Mouse (Mus musculus) G1E (cell line): ENCODE results near the gene Gnas. TPM values are rescaled to one million over a fixed set of nuclear protein-coding genes. Genes with fewer than 3 reads are reported as not detected.

Experiments used
- ATAC-seq: 2 replicates; pipeline ENCODE4 v1.8.0; 2016; ENCODE audit warnings: mild to moderate bottlenecking; ENCODE audit not compliant: insufficient number of reproducible peaks, poor library complexity, low FRiP score, severe bottlenecking; ENCODE audit errors: extremely low read depth
- DNase-seq: peaks from one replicate; pipeline ENCODE4 v3.0.0; 2012; ENCODE audit warnings: low spot score
- H3K27me3 ChIP-seq: 2 replicates; pipeline ENCODE4 v1.6.1; 2012; ENCODE audit warnings: mild to moderate bottlenecking, low read length, inconsistent platforms; ENCODE audit not compliant: insufficient read depth
- H3K36me3 ChIP-seq: replicated peaks from 2 replicates; pipeline ENCODE3; 2012; ENCODE audit warnings: mild to moderate bottlenecking, inconsistent platforms
- H3K4me1 ChIP-seq: 2 replicates; pipeline ENCODE4 v1.6.1; 2012; ENCODE audit warnings: low read depth, low read length, inconsistent platforms, mixed read lengths; ENCODE audit not compliant: insufficient read depth
- H3K4me3 ChIP-seq: 2 replicates; pipeline ENCODE4 v1.5.1; 2012; ENCODE audit warnings: low read depth, mild to moderate bottlenecking, inconsistent platforms, low read length, moderate library complexity, mixed read lengths
- H3K9me3 ChIP-seq: replicated peaks from 2 replicates; pipeline ENCODE4 v1.6.1; 2012; ENCODE audit warnings: inconsistent platforms
- CTCF ChIP-seq: IDR thresholded peaks from 2 replicates; pipeline ENCODE4 v1.5.1; 2012; ENCODE audit warnings: low read depth, low read length, inconsistent platforms, mixed read lengths
- GATA1 ChIP-seq: IDR thresholded peaks from 2 replicates; pipeline ENCODE4 v1.6.1; 2012; ENCODE audit warnings: borderline replicate concordance, low read length, inconsistent platforms, mixed read lengths
- GATA2 ChIP-seq: IDR thresholded peaks from 2 replicates; pipeline ENCODE4 v1.6.1; 2012; ENCODE audit warnings: low read depth, low read length, inconsistent platforms, borderline replicate concordance
- POLR2AphosphoS5 ChIP-seq: IDR thresholded peaks from 2 replicates; pipeline ENCODE4 v1.6.1; 2012; ENCODE audit warnings: low read depth, low read length, inconsistent platforms; ENCODE audit not compliant: insufficient replicate concordance
- TAL1 ChIP-seq: conservative IDR thresholded peaks from 2 replicates; pipeline ENCODE4 v1.6.1; 2012; ENCODE audit warnings: low read depth, low read length, inconsistent platforms, mixed read lengths
- polyA plus RNA-seq: library from polyadenylated mRNA; stranded (reverse); fragments of >175 nt; gene quantifications from 2 replicates; pipeline ENCODE4 v1.2.3, GENCODE M21; 2012
- total RNA-seq, 2 experiments: library from RNA; stranded (forward) in 1 of 2; stranded (reverse) in 1 of 2; fragments of 200-1000 nt in 1 of 2; fragments of >200 nt in 1 of 2; fragmentation: Nextera tagmentation in 1 of 2; gene quantifications; 2 replicates each; pipeline ENCODE4 v1.2.3; 2014 to 2017

Gene Gnas
- total and polyA plus RNA-seq, 3 experiments = 490 to 1,097 (median 935) TPM

DNA sequence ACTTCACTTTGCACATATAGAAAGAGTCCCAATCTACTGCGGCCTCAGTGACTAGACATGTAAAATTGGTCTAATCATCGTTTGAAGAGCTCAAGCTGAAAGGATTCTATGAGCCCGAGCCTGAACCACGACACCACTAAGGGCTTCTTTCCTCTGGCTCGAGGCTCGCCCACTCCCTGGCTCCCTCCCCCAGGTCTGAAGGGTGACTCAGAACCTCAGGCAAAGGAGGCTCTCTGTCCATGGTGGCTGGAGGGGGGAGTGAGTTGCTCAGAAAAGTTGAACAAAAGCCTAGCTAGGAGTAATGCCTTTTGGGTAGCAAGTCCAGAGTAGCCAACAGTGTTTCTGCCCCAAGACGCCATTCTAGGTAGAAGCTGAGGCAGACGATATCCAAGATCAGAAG is 4.3 kb upstream of the Gnas start:
- peaks cover 5% of the 10 kb centered on the region for H3K4me1 ChIP-seq
- peaks cover 14% of the 10 kb centered on the region for H3K9me3 ChIP-seq
- TF ChIP-seq GATA2 = no peak
- TF ChIP-seq GATA1 = no peak
- no peak for TF ChIP-seq CTCF
- no peak for TF ChIP-seq TAL1
- no peak for TF ChIP-seq POLR2AphosphoS5
- DNase-seq (no peak), ATAC-seq (no peak)
- H3K27me3 ChIP-seq = no peaks in the 10 kb centered on the region
- H3K4me3 ChIP-seq = no peak overlapping the region
- H3K36me3 ChIP-seq = peaks cover 98% of the 10 kb centered on the region

DNA sequence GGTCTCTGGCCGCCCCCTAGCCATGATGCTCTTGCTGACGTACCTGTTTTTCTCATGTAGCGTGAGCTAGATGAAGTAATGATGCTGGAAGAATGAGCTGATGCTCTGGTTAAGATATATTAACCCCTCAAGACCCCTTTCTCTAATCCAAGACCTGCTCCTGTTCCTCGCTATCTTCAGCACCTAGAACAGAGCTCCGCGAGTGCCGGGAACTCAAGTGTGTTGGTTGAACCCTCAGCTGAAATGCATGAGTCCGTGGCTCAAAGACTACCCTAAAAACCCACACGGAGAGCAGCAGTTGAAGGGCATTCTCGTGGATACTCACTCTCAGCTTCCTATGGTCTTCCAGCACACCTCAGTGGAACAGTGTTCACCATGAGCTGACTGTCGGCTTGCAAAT is 779 bp upstream of the Gnas start:
- DNase-seq = no peak
- Histone ChIP-seq H3K4me1 (peaks cover 3% of the 10 kb centered on the region), H3K4me3 (no peak overlapping the region), H3K36me3 (peaks cover 100% of the 10 kb centered on the region), H3K9me3 (peaks cover 40% of the 10 kb centered on the region), H3K27me3 (no peaks in the 10 kb centered on the region)
- no peak for TF ChIP-seq TAL1
- no peak for TF ChIP-seq CTCF
- TF ChIP-seq POLR2AphosphoS5 = no peak
- no peak for TF ChIP-seq GATA1
- TF ChIP-seq GATA2 = no peak
- ATAC-seq = no peak

DNA sequence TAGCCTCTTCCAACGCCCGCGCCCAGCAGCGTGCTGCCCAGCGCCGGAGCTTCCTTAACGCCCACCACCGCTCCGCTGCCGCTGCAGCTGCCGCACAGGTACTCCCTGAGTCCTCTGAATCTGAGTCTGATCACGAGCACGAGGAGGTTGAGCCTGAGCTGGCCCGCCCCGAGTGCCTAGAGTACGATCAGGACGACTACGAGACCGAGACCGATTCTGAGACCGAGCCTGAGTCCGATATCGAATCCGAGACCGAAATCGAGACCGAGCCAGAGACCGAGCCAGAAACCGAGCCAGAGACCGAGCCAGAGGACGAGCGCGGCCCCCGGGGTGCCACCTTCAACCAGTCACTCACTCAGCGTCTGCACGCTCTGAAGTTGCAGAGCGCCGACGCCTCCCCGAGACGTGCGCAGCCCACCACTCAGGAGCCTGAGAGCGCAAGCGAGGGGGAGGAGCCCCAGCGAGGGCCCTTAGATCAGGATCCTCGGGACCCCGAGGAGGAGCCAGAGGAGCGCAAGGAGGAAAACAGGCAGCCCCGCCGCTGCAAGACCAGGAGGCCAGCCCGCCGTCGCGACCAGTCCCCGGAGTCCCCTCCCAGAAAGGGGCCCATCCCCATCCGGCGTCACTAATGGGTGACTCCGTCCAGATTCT is 812 bp downstream of the Gnas start:
- Histone ChIP-seq H3K4me1 (peaks cover 1% of the 10 kb centered on the region), H3K36me3 (peaks cover 100% of the 10 kb centered on the region), H3K4me3 (peak overlapping the region; percentile 18; the same call in 1 of the 2 replicates), H3K27me3 (no peaks in the 10 kb centered on the region), H3K9me3 (peaks cover 49% of the 10 kb centered on the region)
- ATAC-seq (no peak), DNase-seq (no peak)
- TF ChIP-seq POLR2AphosphoS5 (no peak), GATA1 (no peak), CTCF (no peak), GATA2 (no peak), TAL1 (no peak)

DNA sequence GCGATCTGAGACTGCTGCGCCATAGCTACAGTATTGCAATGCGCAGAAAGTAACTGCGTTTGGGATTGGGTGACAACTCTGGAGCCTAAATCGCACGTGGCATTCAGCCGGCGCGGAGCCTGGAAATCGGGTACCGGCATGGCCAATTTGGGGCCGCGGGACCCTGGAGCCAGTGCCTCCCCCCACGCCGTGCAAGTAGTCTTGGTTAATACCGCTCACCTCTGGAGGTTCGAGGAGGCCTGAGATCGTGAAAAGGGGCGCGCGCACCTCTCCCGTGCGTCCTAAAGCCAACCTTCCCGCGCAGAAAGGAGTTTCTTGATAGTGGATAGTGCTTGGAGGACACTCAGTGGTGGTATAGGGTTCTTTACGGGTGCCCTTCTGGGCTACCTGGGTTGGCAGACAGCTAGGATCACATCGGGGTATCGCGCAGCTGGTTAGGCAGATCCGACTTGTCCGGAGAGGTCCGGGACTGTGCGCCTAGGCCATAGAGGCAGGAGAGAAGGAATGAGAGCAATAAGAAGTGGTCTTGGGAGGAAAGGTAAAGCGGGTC is 1.9 kb downstream of the Gnas start:
- peaks cover 100% of the 10 kb centered on the region for H3K36me3 ChIP-seq
- ATAC-seq = no peak
- no peak for DNase-seq
- TF ChIP-seq CTCF (no peak), TAL1 (no peak), POLR2AphosphoS5 (no peak), GATA2 (no peak), GATA1 (no peak)
- H3K4me3 ChIP-seq = no peak overlapping the region; the same call in 1 of the 2 replicates
- H3K9me3 ChIP-seq = peaks cover 50% of the 10 kb centered on the region
- no peaks in the 10 kb centered on the region for H3K27me3 ChIP-seq
- peaks cover 10% of the 10 kb centered on the region for H3K4me1 ChIP-seq

- no peak overlapping the region for H3K4me3 ChIP-seq
- peaks cover 99% of the 10 kb centered on the region for H3K36me3 ChIP-seq
- no peak for ATAC-seq
- H3K27me3 ChIP-seq = no peaks in the 10 kb centered on the region
- DNase-seq = no peak
- H3K9me3 ChIP-seq = peaks cover 50% of the 10 kb centered on the region
- no peak for TF ChIP-seq GATA1
- no peak for TF ChIP-seq POLR2AphosphoS5
- TF ChIP-seq TAL1 = no peak
- no peak for TF ChIP-seq GATA2
- no peak for TF ChIP-seq CTCF
- H3K4me1 ChIP-seq = peaks cover 28% of the 10 kb centered on the region
Observed at GRCm38 (mm10) chr2:174287921-174288320, 3.8 kb downstream of the Gnas start.

- DNase-seq = no peak
- peaks cover 30% of the 10 kb centered on the region for H3K4me1 ChIP-seq
- no peak for ATAC-seq
- H3K36me3 ChIP-seq = peaks cover 95% of the 10 kb centered on the region
- no peak overlapping the region for H3K4me3 ChIP-seq
- TF ChIP-seq CTCF (no peak), POLR2AphosphoS5 (no peak), GATA2 (no peak), GATA1 (no peak), TAL1 (no peak)
- H3K9me3 ChIP-seq = peaks cover 47% of the 10 kb centered on the region
- no peaks in the 10 kb centered on the region for H3K27me3 ChIP-seq
Observed at GRCm38 (mm10) chr2:174288673-174289430, 4.7 kb downstream of the Gnas start.
